Mouse (Mus musculus): Measurements from ENCODE around the gene Mef2c.

GRCm38 (mm10) chr13:83666179-83666578 is 162.3 kb downstream of the Mef2c start:
- TF ChIP-seq CTCF (IDR thresholded peaks at IDR 0.05; ENCODE audit: low read depth) (no peak), EP300 (IDR thresholded peaks at IDR 0.05; ENCODE audit: low read depth) (no peak)

Measured in heart, postnatal 0 days (tissue).